Mouse (Mus musculus): ENCODE results near the gene Fxyd5. TPM values are rescaled to one million over a fixed set of nuclear protein-coding genes. Genes with fewer than 3 reads are reported as not detected.

Gene Fxyd5
- polyA plus RNA-seq, 1 experiment from 2014 or later: 10.2 TPM

DNA sequence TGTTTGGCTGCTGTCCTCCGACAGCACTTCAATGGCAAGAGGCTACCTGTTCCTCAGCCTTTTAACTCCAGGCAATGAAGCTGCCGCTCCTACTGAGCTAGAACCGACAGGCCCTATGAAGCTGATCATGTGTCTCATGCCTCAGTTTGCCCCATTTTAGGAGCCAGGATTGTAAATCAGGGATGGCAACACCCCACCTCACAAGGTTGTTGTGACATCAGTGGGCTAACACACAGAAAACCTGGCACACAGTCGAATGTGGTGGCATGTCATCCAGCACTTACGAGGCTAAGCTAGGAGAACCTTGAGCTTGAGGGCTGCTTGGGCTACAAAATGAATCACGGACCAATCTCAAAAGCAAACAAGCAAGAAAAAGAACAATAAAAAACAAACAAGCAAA lies 15.9 kb upstream of the Fxyd5 start:
- WGBS: 85% methylated on average over 6 of the region's 6 CpGs
- DNase-seq (ENCODE audit: low spot score) (no peak), ATAC-seq (replicated peaks; ENCODE audit: low FRiP score) (no peak)

DNA sequence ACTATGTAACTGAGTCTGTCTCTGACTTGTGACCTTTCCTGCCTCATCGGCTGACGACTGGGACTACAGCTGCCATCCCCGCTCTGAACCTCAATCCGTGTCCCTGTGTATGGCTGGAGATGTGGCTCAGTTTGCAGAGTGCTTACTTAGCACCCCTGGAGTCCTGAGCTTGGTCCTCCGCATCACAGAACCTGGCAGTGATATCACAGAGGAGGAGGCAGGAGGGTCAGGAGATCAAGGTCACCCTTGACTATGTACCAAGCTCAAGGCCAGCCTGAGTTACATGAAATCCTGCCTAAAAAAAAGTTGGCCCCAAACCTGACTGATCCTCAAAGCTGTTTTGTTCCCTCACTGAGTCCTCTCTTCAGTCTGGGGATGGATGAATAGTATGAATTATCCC lies 15.4 kb upstream of the Fxyd5 start:
- WGBS: 75% methylated on average over 5 of the region's 5 CpGs
- Histone ChIP-seq H3K27me3 (ENCODE audit: control insufficient read depth, insufficient read depth, low read length) (peaks cover 16% of the 10 kb centered on the region), H3K27ac (ENCODE audit: low read depth, low read length) (no peak overlapping the region), H3K4me3 (ENCODE audit: low read depth, low read length) (no peak overlapping the region), H3K36me3 (ENCODE audit: control insufficient read depth, insufficient read depth, low read length) (no peaks in the 10 kb centered on the region), H3K4me2 (ENCODE audit: low read depth, low read length, severe bottlenecking) (no peak overlapping the region), H3K4me1 (replicated peaks; ENCODE audit: control insufficient read depth, insufficient read depth, low read length) (no peaks in the 10 kb centered on the region; the same call in 1 of the 2 replicates), H3K9ac (ENCODE audit: low read length) (no peak overlapping the region), H3K9me3 (ENCODE audit: control insufficient read depth, low read length) (no peaks in the 10 kb centered on the region)
- no peak for ATAC-seq (replicated peaks; ENCODE audit: low FRiP score)
- DNase-seq (ENCODE audit: low spot score): no peak

More for the DNA sequence above, 15.9 kb upstream of the Fxyd5 start:
- Histone ChIP-seq H3K4me2 (ENCODE audit: low read depth, low read length, severe bottlenecking) (no peak overlapping the region), H3K36me3 (ENCODE audit: control insufficient read depth, insufficient read depth, low read length) (no peaks in the 10 kb centered on the region), H3K4me1 (replicated peaks; ENCODE audit: control insufficient read depth, insufficient read depth, low read length) (no peaks in the 10 kb centered on the region; the same call in 1 of the 2 replicates), H3K9me3 (ENCODE audit: control insufficient read depth, low read length) (no peaks in the 10 kb centered on the region), H3K27ac (ENCODE audit: low read depth, low read length) (no peak overlapping the region), H3K4me3 (ENCODE audit: low read depth, low read length) (no peak overlapping the region), H3K27me3 (ENCODE audit: control insufficient read depth, insufficient read depth, low read length) (peaks cover 11% of the 10 kb centered on the region), H3K9ac (ENCODE audit: low read length) (no peak overlapping the region)

DNA sequence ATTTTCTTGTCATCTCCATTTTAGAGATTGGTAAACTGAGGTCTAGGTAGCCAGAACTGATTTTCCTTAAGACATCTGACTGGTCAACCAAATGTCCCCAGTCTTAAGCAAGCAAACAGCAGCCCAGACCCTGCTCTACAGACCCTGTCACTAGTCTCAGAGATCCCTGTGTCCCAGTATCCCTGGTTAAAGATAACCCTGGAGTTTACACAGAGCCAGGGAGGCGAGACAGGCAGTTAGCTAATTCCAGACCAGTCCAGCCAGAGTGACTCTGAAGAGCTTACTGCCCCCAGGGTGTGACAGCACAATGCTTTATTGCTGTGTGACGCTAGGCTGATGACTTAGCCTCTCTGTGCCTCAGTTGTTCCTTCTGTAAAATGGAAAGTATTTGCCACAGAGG lies 14.8 kb upstream of the Fxyd5 start, which contains the start of gene Fxyd1:
Gene Fxyd1 (minus strand): TSS at position 129 of the 400 bp plus-strand sequence.
- Histone ChIP-seq H3K36me3 (ENCODE audit: control insufficient read depth, insufficient read depth, low read length) (no peaks in the 10 kb centered on the region), H3K4me2 (ENCODE audit: low read depth, low read length, severe bottlenecking) (no peak within 1 kb of the TSS), H3K4me1 (replicated peaks; ENCODE audit: control insufficient read depth, insufficient read depth, low read length) (peaks cover 1% of the 10 kb centered on the region; the same call in 1 of the 2 replicates), H3K27ac (ENCODE audit: low read depth, low read length) (no peak within 1 kb of the TSS), H3K27me3 (ENCODE audit: control insufficient read depth, insufficient read depth, low read length) (peaks cover 23% of the 10 kb centered on the region), H3K9me3 (ENCODE audit: control insufficient read depth, low read length) (no peaks in the 10 kb centered on the region), H3K4me3 (ENCODE audit: low read depth, low read length) (no peak within 1 kb of the TSS), H3K9ac (ENCODE audit: low read length) (no peak within 1 kb of the TSS)
- 76% methylated on average over 2 of the region's 2 CpGs for WGBS
- DNase-seq (ENCODE audit: low spot score) (no peak), ATAC-seq (replicated peaks; ENCODE audit: low FRiP score) (no peak)

DNA sequence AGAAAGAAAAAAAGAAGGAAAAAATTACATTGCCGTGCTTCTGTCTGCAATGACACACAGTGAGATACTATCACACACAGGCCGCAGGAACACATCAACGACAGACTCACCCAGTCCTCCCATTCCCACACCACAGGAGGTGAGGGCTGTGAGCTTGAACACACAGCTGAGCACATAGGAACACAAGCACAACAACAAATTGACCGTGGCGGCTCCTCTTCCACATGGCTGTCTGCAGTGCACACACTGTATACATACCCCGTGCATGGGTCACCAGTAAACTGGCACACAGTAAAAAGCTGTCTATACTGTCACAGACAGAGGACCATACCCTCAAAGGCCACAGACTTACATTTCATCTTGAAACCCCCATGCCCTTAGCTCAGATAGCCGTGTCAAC lies 14.2 kb upstream of the Fxyd5 start:
- Histone ChIP-seq H3K4me2 (ENCODE audit: low read depth, low read length, severe bottlenecking) (no peak overlapping the region), H3K9me3 (ENCODE audit: control insufficient read depth, low read length) (no peaks in the 10 kb centered on the region), H3K36me3 (ENCODE audit: control insufficient read depth, insufficient read depth, low read length) (no peaks in the 10 kb centered on the region), H3K9ac (ENCODE audit: low read length) (no peak overlapping the region), H3K27ac (ENCODE audit: low read depth, low read length) (no peak overlapping the region), H3K4me1 (replicated peaks; ENCODE audit: control insufficient read depth, insufficient read depth, low read length) (peaks cover 2% of the 10 kb centered on the region; the same call in 1 of the 2 replicates), H3K4me3 (ENCODE audit: low read depth, low read length) (no peak overlapping the region), H3K27me3 (ENCODE audit: control insufficient read depth, insufficient read depth, low read length) (peaks cover 29% of the 10 kb centered on the region)
- no peak for ATAC-seq (replicated peaks; ENCODE audit: low FRiP score)
- 79% methylated on average over 7 of the region's 7 CpGs for WGBS
- no peak for DNase-seq (ENCODE audit: low spot score)

DNA sequence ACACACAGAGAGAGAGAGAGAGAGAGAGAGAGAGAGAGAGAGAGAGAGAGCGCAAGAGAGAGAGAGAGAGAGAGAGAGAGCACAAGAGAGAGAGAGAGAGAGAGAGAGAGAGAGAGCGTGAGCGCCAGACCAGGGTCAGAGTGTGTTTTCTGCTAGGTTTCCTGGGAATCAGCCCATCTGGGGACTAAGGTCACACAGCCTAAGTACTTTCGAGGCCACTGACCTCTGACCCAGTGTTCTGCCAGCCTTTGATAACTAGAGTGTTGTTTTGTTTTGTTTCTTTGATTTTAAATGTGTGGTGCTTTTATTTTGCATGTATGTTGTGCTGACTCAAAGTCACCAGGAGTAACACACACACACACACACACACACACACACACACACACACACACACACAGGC lies 13.6 kb upstream of the Fxyd5 start:
- no peak overlapping the region for H3K27ac ChIP-seq (ENCODE audit: low read depth, low read length)
- no peak for DNase-seq (ENCODE audit: low spot score)

DNA sequence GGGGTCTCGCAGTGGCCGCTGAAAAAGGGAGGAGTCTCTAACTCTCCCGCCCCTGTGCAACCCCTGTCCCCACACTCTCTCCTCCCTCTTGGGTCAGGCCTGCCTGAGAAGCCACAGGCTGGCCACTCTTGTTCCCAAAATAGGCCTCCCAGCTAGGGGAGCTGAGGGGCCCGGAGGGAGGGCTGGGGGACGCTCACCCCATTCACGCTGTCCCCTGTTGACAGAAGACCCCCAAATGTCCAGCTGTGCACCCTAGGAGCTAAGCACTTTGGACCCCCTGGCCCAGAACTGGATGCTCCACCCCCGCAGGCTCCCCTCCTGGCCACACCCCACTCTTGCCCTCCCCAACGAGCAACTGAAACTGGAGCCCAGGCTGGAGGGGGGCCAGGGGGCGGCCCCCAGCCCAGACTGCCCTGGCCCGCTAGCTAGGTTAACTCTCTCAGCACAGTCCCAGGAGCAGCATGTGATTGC lies 13.1 kb upstream of the Fxyd5 start:
- Histone ChIP-seq H3K4me2 (ENCODE audit: low read depth, low read length, severe bottlenecking) (no peak overlapping the region), H3K27ac (ENCODE audit: low read depth, low read length) (no peak overlapping the region), H3K4me3 (ENCODE audit: low read depth, low read length) (no peak overlapping the region), H3K4me1 (replicated peaks; ENCODE audit: control insufficient read depth, insufficient read depth, low read length) (peaks cover 4% of the 10 kb centered on the region; the same call in 1 of the 2 replicates), H3K9ac (ENCODE audit: low read length) (no peak overlapping the region), H3K9me3 (ENCODE audit: control insufficient read depth, low read length) (no peaks in the 10 kb centered on the region), H3K27me3 (ENCODE audit: control insufficient read depth, insufficient read depth, low read length) (peaks cover 40% of the 10 kb centered on the region), H3K36me3 (ENCODE audit: control insufficient read depth, insufficient read depth, low read length) (no peaks in the 10 kb centered on the region)
- WGBS: 8% methylated on average over 10 of the region's 10 CpGs
- ATAC-seq (replicated peaks; ENCODE audit: low FRiP score): no peak
- no peak for DNase-seq (ENCODE audit: low spot score)

More for the DNA sequence above, 13.6 kb upstream of the Fxyd5 start:
- H3K9me3 ChIP-seq (ENCODE audit: control insufficient read depth, low read length): no peaks in the 10 kb centered on the region
- peaks cover 35% of the 10 kb centered on the region for H3K27me3 ChIP-seq (ENCODE audit: control insufficient read depth, insufficient read depth, low read length)
- no peaks in the 10 kb centered on the region for H3K36me3 ChIP-seq (ENCODE audit: control insufficient read depth, insufficient read depth, low read length)
- WGBS: 13% methylated on average over 3 of the region's 4 CpGs
- ATAC-seq (replicated peaks; ENCODE audit: low FRiP score): no peak
- H3K4me2 ChIP-seq (ENCODE audit: low read depth, low read length, severe bottlenecking): no peak overlapping the region
- H3K4me3 ChIP-seq (ENCODE audit: low read depth, low read length): no peak overlapping the region
- no peak overlapping the region for H3K9ac ChIP-seq (ENCODE audit: low read length)
- peaks cover 3% of the 10 kb centered on the region; the same call in 1 of the 2 replicates for H3K4me1 ChIP-seq (replicated peaks; ENCODE audit: control insufficient read depth, insufficient read depth, low read length)

DNA sequence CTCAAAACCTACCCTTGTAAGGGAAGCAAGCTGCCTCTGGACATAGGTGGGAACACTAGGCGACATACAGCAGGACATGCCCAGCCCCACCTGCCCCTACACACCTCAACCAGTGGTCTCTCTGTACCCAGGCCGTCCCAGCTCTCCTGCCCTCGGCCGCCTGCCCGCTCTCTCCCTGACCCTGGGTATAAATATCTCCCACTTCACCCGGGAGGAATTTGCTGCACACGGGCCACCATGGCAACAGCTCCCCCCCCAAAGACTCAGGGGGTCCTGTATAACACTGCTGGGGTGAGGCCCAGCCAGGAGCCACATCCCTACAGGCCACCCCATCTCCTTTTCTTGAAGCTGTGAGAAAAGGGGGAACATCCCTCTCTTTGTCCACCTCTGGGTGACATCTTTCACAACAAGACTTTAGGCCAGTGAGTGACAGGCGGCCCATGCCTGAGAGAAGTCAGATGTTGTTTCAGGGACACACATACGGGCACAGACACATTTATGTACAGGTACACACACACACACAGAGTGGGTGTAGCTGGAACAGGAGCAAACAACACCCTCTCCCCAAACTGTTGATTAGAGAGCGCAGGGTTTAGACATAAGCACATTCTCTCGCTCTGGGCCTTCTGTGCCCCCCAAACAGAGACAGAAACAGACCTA lies 12.5 kb upstream of the Fxyd5 start:
- ATAC-seq (replicated peaks; ENCODE audit: low FRiP score) (no peak), DNase-seq (ENCODE audit: low spot score) (no peak)
- H3K27ac ChIP-seq (ENCODE audit: low read depth, low read length): no peak overlapping the region
- no peak overlapping the region for H3K9ac ChIP-seq (ENCODE audit: low read length)
- H3K4me3 ChIP-seq (ENCODE audit: low read depth, low read length): no peak overlapping the region
- no peaks in the 10 kb centered on the region for H3K36me3 ChIP-seq (ENCODE audit: control insufficient read depth, insufficient read depth, low read length)
- H3K4me2 ChIP-seq (ENCODE audit: low read depth, low read length, severe bottlenecking): no peak overlapping the region
- peaks cover 5% of the 10 kb centered on the region; the same call in 1 of the 2 replicates for H3K4me1 ChIP-seq (replicated peaks; ENCODE audit: control insufficient read depth, insufficient read depth, low read length)
- 45% methylated on average over 11 of the region's 11 CpGs for WGBS
- H3K9me3 ChIP-seq (ENCODE audit: control insufficient read depth, low read length): no peaks in the 10 kb centered on the region
- H3K27me3 ChIP-seq (ENCODE audit: control insufficient read depth, insufficient read depth, low read length): peaks cover 45% of the 10 kb centered on the region

DNA sequence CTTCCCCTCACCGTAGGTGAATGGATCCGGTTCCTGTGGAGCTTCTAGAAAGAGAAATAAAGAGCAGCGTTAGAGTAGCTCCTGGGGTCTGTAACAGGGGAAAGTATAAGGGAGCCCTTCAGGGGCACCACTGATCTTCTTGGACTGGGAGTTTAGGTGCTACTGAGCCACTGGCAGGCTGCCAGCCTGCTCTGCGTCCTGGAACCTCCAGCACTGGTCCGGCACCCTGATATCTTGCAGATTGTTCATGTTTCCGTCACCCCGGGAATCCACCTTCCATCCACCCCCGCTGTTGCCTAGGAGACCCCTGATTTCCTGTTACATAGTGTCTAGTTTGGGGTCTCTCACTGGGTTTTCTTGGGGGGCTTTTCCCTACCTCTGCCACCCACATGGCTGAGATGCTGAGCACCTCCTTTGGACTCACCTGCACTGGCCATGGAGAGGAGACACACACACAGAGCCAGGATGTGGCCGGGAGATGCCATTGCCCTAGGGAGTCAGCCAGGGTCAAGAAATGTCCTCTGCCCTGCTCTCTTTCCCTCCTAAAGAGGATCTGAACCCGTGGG lies 11.7 kb upstream of the Fxyd5 start:
- H3K9ac ChIP-seq (ENCODE audit: low read length): no peak overlapping the region
- DNase-seq (ENCODE audit: low spot score): no peak
- H3K4me2 ChIP-seq (ENCODE audit: low read depth, low read length, severe bottlenecking): no peak overlapping the region
- ATAC-seq (replicated peaks; ENCODE audit: low FRiP score): no peak
- H3K9me3 ChIP-seq (ENCODE audit: control insufficient read depth, low read length): no peaks in the 10 kb centered on the region
- H3K27ac ChIP-seq (ENCODE audit: low read depth, low read length): no peak overlapping the region
- peaks cover 9% of the 10 kb centered on the region for H3K4me1 ChIP-seq (replicated peaks; ENCODE audit: control insufficient read depth, insufficient read depth, low read length)
- no peaks in the 10 kb centered on the region for H3K36me3 ChIP-seq (ENCODE audit: control insufficient read depth, insufficient read depth, low read length)
- no peak overlapping the region for H3K4me3 ChIP-seq (ENCODE audit: low read depth, low read length)
- 34% methylated on average over 10 of the region's 10 CpGs for WGBS
- peaks cover 52% of the 10 kb centered on the region for H3K27me3 ChIP-seq (ENCODE audit: control insufficient read depth, insufficient read depth, low read length)

Data from forebrain, embryonic 11.5 days (tissue).